11 mouse cellular contexts compared by ENCODE assay signal in genomic region chr6:92468383-92468791, GRCm38 (mm10).
DNase-seq lines count a peak whose midpoint lies in the region; ATAC-seq lines count a peak whose summit lies in the region.
"Had no signal": no experiment of that assay in that cellular context is flagged by ENCODE, and none has a peak within 500 bp of the region (broad histone marks: within the 10 kb centered on the region; RNA-seq: fewer than 3 reads in every experiment).

No protein-coding gene starts in this region.

- H3K9ac ChIP-seq in heart, embryonic 14.5 days (ENCODE audit: low read length) = no peak overlapping the region
- H3K9ac ChIP-seq: limb, embryonic 12.5 days had no signal

- WGBS in heart, embryonic 14.5 days = 43% methylated on average over 3 of the region's 3 CpGs

- peak; percentile 60 to 76 for DNase-seq in cerebellum, postnatal 10 days
- DNase-seq in cerebellum, postnatal 36 days = no peak
- DNase-seq in kidney, postnatal 4 days = peak; percentile 74 to 83
- no peak for DNase-seq in kidney, adult 8-10 months
- DNase-seq in lung, postnatal 10 days = peak; percentile 89
- DNase-seq in left cerebral cortex, postnatal 25 days (ENCODE audit: low spot score in 2 of 2) = no peak
- DNase-seq in Muller cell, postnatal 12 days (ENCODE audit: inconsistent ontology term) = no peak
- DNase-seq: embryo, embryonic 11 days had no signal

- intact Hi-C loops in left cerebral cortex, postnatal 25 days (cut with DNase I) = no loop called here

- H3K4me2 ChIP-seq in heart, embryonic 14.5 days (ENCODE audit: low read length) = 0 out of 2 replicates have a peak overlapping the region, but pooled peaks have one; percentile 19
- H3K4me2 ChIP-seq: limb, embryonic 12.5 days had no signal

- no peaks in the 10 kb centered on the region for H3K27me3 ChIP-seq in heart, embryonic 14.5 days (ENCODE audit: control insufficient read depth, insufficient read depth, low read length)
- H3K27me3 ChIP-seq: limb, embryonic 12.5 days; Patski had no signal

- H3K27ac ChIP-seq in heart, embryonic 14.5 days (replicated peaks in 1 of 2; ENCODE audit: control insufficient read depth in 1 of 2, insufficient read depth in 1 of 2, low read depth in 2 of 2, low read length in 2 of 2) = peak overlapping the region; percentile 64 to 66; a peak in 3 of 4 replicates
- H3K27ac ChIP-seq: limb, embryonic 12.5 days had no signal

- H3K9me3 ChIP-seq in heart, embryonic 14.5 days (ENCODE audit: control insufficient read depth, low read length) = no peaks in the 10 kb centered on the region
- H3K9me3 ChIP-seq: limb, embryonic 12.5 days had no signal

- H3K4me3 ChIP-seq in heart, embryonic 14.5 days (ENCODE audit: control insufficient read depth in 1 of 2, insufficient read depth in 1 of 2, low read depth in 1 of 2, low read length in 2 of 2) = no peak overlapping the region
- H3K4me3 ChIP-seq: limb, embryonic 12.5 days had no signal

- peaks cover 28 to 57% of the 10 kb centered on the region in 2 experiments for H3K4me1 ChIP-seq in heart, embryonic 14.5 days (ENCODE audit: control insufficient read depth in 2 of 2, insufficient read depth in 2 of 2, low read length in 2 of 2)
- H3K4me1 ChIP-seq: limb, embryonic 12.5 days had no signal

- ATAC-seq in heart, embryonic 14.5 days (ENCODE audit: insufficient number of reproducible peaks, insufficient read depth, low FRiP score, low read depth) = no peak
- ATAC-seq: Patski had no signal

- no peaks in the 10 kb centered on the region for H3K36me3 ChIP-seq in heart, embryonic 14.5 days (ENCODE audit: control insufficient read depth, insufficient read depth, low read length)
- H3K36me3 ChIP-seq: limb, embryonic 12.5 days had no signal

Comparison
In these comparisons a context has a peak if more than half of its experiments do, and no peak if none do; other contexts are left out.
1. DNase-seq: peak in cerebellum, postnatal 10 days (2 of 2), kidney, postnatal 4 days (2 of 2) and lung, postnatal 10 days (single experiment); none in cerebellum, postnatal 36 days (0 of 2), kidney, adult 8-10 months (0 of 2), left cerebral cortex, postnatal 25 days (0 of 2) and Muller cell, postnatal 12 days (single experiment).